26 mouse cellular contexts compared by ENCODE assay signal in the genomic region with DNA sequence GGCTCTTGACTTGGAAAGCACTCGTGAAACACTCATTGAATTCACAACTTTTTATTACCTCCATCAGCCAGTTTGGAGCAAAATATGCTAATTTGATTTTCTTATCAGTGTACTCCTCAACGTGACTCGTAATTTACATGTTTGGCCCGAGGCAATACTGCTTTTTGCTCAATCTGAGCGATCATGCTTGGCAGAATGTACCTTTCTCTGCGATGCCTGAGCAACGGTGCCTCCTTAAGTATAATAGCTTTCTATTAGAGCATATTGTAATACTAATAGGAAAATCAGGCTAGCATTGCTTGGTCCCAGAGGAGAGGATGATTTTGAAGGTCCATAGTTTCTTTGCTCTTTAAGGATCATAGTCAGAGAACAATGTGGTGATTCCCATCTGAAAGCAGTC.
DNase-seq lines count a peak whose midpoint lies in the region; ATAC-seq and TF ChIP-seq lines count a peak whose summit lies in the region.
"Had no signal": no experiment of that assay in that cellular context is flagged by ENCODE, and none has a peak within 500 bp of the region (broad histone marks: within the 10 kb centered on the region; RNA-seq: fewer than 3 reads in every experiment).

No protein-coding gene starts in this region.

- TF ChIP-seq CTCF in kidney, adult 2 months (conservative IDR thresholded peaks at IDR 0.05; ENCODE audit: insufficient read depth, insufficient read length, low read depth, low read length), result no peak
- TF ChIP-seq CTCF in midbrain, postnatal 0 days (IDR thresholded peaks at IDR 0.05), result no peak

- no peaks in the 10 kb centered on the region for H3K9me3 ChIP-seq in forebrain, embryonic 13.5 days (replicated peaks)
- no peaks in the 10 kb centered on the region for H3K9me3 ChIP-seq in forebrain, embryonic 10.5 days
- H3K9me3 ChIP-seq in midbrain, embryonic 16.5 days (replicated peaks; ENCODE audit: control insufficient read depth, low read length, poor library complexity, severe bottlenecking), result no peaks in the 10 kb centered on the region
- no peaks in the 10 kb centered on the region for H3K9me3 ChIP-seq in midbrain, postnatal 0 days (ENCODE audit: low read length)
- H3K9me3 ChIP-seq: embryonic facial prominence, embryonic 10.5 days; embryonic facial prominence, embryonic 15.5 days; limb, embryonic 13.5 days had no signal

- WGBS in forebrain, embryonic 13.5 days, result 64% methylated on average over 7 of the region's 7 CpGs
- WGBS in forebrain, embryonic 10.5 days, result 85% methylated on average over 7 of the region's 7 CpGs
- 41% methylated on average over 7 of the region's 7 CpGs for WGBS in kidney, adult 2 months
- 42% methylated on average over 7 of the region's 7 CpGs for WGBS in midbrain, embryonic 16.5 days
- WGBS in midbrain, postnatal 0 days, result 41% methylated on average over 7 of the region's 7 CpGs

- DNase-seq in forebrain, embryonic 10.5 days (ENCODE audit: extremely low spot score, low spot score), result no peak
- peak; percentile 12 for DNase-seq in kidney, adult 2 months
- no peak for DNase-seq in kidney, postnatal 10 days
- no peak for DNase-seq in midbrain, postnatal 0 days (ENCODE audit: low spot score)
- no peak for DNase-seq in adrenal gland, postnatal 14 days
- DNase-seq: adrenal gland, adult 2 months; cerebellum, adult 8-10 months; cerebellum, postnatal 25 days; gastrocnemius, postnatal 14 days; heart, postnatal 14 days; kidney, adult 9 months; lung, postnatal 36 days; right cerebral cortex, adult 18-20 months; spleen, adult 18-20 months; thymus, postnatal 14 days had no signal

- TF ChIP-seq POLR2A in kidney, adult 2 months (IDR thresholded peaks at IDR 0.05; ENCODE audit: low read depth, low read length), result no peak

- H3K4me2 ChIP-seq in forebrain, embryonic 13.5 days, result no peak overlapping the region
- 0 out of 2 replicates have a peak overlapping the region, but pooled peaks have one; percentile 6 for H3K4me2 ChIP-seq in midbrain, embryonic 16.5 days (ENCODE audit: low read length)
- H3K4me2 ChIP-seq in midbrain, postnatal 0 days (ENCODE audit: low read depth, low read length, poor library complexity, severe bottlenecking), result no peak overlapping the region; the same call in 1 of the 2 replicates
- H3K4me2 ChIP-seq: embryonic facial prominence, embryonic 15.5 days; limb, embryonic 13.5 days; liver, embryonic 11.5 days had no signal

- H3K27ac ChIP-seq in forebrain, embryonic 13.5 days, result no peak overlapping the region
- H3K27ac ChIP-seq in forebrain, embryonic 10.5 days, result no peak overlapping the region
- H3K27ac ChIP-seq in kidney, adult 2 months (ENCODE audit: insufficient read depth, low read depth, low read length), result no peak overlapping the region
- H3K27ac ChIP-seq in midbrain, embryonic 16.5 days (ENCODE audit: low read length), result no peak overlapping the region
- H3K27ac ChIP-seq in midbrain, postnatal 0 days (ENCODE audit: low read depth, low read length), result no peak overlapping the region
- H3K27ac ChIP-seq: embryonic facial prominence, embryonic 10.5 days; embryonic facial prominence, embryonic 15.5 days; layer of hippocampus, adult 2 months; left cerebral cortex, adult 2 months; limb, embryonic 13.5 days had no signal

- no peak overlapping the region for H3K4me3 ChIP-seq in forebrain, embryonic 13.5 days
- no peak overlapping the region for H3K4me3 ChIP-seq in forebrain, embryonic 10.5 days
- no peak overlapping the region for H3K4me3 ChIP-seq in kidney, adult 2 months (ENCODE audit: insufficient read depth, low read depth, low read length)
- no peak overlapping the region for H3K4me3 ChIP-seq in midbrain, embryonic 16.5 days (ENCODE audit: low read depth, low read length)
- no peak overlapping the region for H3K4me3 ChIP-seq in midbrain, postnatal 0 days (ENCODE audit: low read depth, low read length)
- H3K4me3 ChIP-seq: embryonic facial prominence, embryonic 10.5 days; embryonic facial prominence, embryonic 15.5 days; layer of hippocampus, adult 2 months; left cerebral cortex, adult 2 months; limb, embryonic 13.5 days had no signal

- H3K9ac ChIP-seq in forebrain, embryonic 13.5 days, result no peak overlapping the region
- no peak overlapping the region for H3K9ac ChIP-seq in midbrain, embryonic 16.5 days (ENCODE audit: low read depth, low read length)
- H3K9ac ChIP-seq in midbrain, postnatal 0 days (replicated peaks; ENCODE audit: low read length, poor library complexity, severe bottlenecking), result no peak overlapping the region
- H3K9ac ChIP-seq: embryonic facial prominence, embryonic 15.5 days; limb, embryonic 13.5 days had no signal

- H3K4me1 ChIP-seq in forebrain, embryonic 13.5 days, result peaks cover 5% of the 10 kb centered on the region; the same call in 1 of the 2 replicates
- peaks cover 11% of the 10 kb centered on the region; the same call in 1 of the 2 replicates for H3K4me1 ChIP-seq in forebrain, embryonic 10.5 days
- H3K4me1 ChIP-seq in kidney, adult 2 months (ENCODE audit: control insufficient read depth, insufficient read depth, low read length), result no peaks in the 10 kb centered on the region
- peaks cover 10% of the 10 kb centered on the region for H3K4me1 ChIP-seq in midbrain, embryonic 16.5 days (ENCODE audit: control insufficient read depth, insufficient read depth, low read length)
- H3K4me1 ChIP-seq in midbrain, postnatal 0 days (ENCODE audit: insufficient read depth, low read length), result no peaks in the 10 kb centered on the region; the same call in 1 of the 2 replicates
- H3K4me1 ChIP-seq: embryonic facial prominence, embryonic 10.5 days had no signal

- H3K27me3 ChIP-seq in forebrain, embryonic 13.5 days, result no peaks in the 10 kb centered on the region
- H3K27me3 ChIP-seq in forebrain, embryonic 10.5 days (ENCODE audit: poor library complexity, severe bottlenecking), result no peaks in the 10 kb centered on the region
- no peaks in the 10 kb centered on the region for H3K27me3 ChIP-seq in kidney, adult 2 months (replicated peaks; ENCODE audit: control insufficient read depth, insufficient read depth, low read length)
- no peaks in the 10 kb centered on the region for H3K27me3 ChIP-seq in midbrain, embryonic 16.5 days (ENCODE audit: control insufficient read depth, insufficient read depth, low read depth, low read length)
- H3K27me3 ChIP-seq in midbrain, postnatal 0 days (ENCODE audit: insufficient read depth, low read length), result no peaks in the 10 kb centered on the region
- H3K27me3 ChIP-seq: CH12.LX; embryonic facial prominence, embryonic 15.5 days; limb, embryonic 13.5 days had no signal

- no peaks in the 10 kb centered on the region for H3K36me3 ChIP-seq in forebrain, embryonic 13.5 days (ENCODE audit: poor library complexity, severe bottlenecking)
- H3K36me3 ChIP-seq in forebrain, embryonic 10.5 days (replicated peaks), result no peaks in the 10 kb centered on the region
- H3K36me3 ChIP-seq in kidney, adult 2 months (ENCODE audit: control insufficient read depth, insufficient read depth, low read length), result no peaks in the 10 kb centered on the region
- no peaks in the 10 kb centered on the region for H3K36me3 ChIP-seq in midbrain, embryonic 16.5 days (ENCODE audit: control insufficient read depth, insufficient read depth, low read length)
- H3K36me3 ChIP-seq in midbrain, postnatal 0 days (ENCODE audit: insufficient read depth, low read length), result no peaks in the 10 kb centered on the region
- H3K36me3 ChIP-seq: embryonic facial prominence, embryonic 10.5 days; embryonic facial prominence, embryonic 15.5 days; limb, embryonic 13.5 days had no signal

- peak; percentile 41; the same call in 1 of the 2 replicates for ATAC-seq in forebrain, embryonic 13.5 days
- ATAC-seq in midbrain, embryonic 16.5 days, result peak; percentile 25; the same call in 1 of the 2 replicates
- no peak for ATAC-seq in midbrain, postnatal 0 days (ENCODE audit: low FRiP score)
- ATAC-seq: activated CD4-positive, CD25-positive, alpha-beta regulatory T cell, adult 4 months; intestine, embryonic 16.5 days had no signal
